Mouse (Mus musculus): ENCODE results near the gene Tes3-ps. TPM values are rescaled to one million over a fixed set of nuclear protein-coding genes. Genes with fewer than 3 reads are reported as not detected.

The Tes3-ps gene
- total and polyA plus RNA-seq, 2 experiments: 0.04 to 0.18 TPM

GRCm38 (mm10) chr13:49544279-49544678, 51.2 kb downstream of the Tes3-ps start, which contains the start of gene Aspn:
TSS of gene Aspn (plus strand) at chr13:49544443.
- Histone ChIP-seq H3K4me3 (ENCODE audit: insufficient read depth, low read depth, low read length) (no peak within 1 kb of the TSS), H3K79me2 (ENCODE audit: control insufficient read depth, insufficient read depth, low read length) (no peaks in the 10 kb centered on the region), H3K27me3 (ENCODE audit: control insufficient read depth, insufficient read depth, low read length) (no peaks in the 10 kb centered on the region), H3K27ac (replicated peaks; ENCODE audit: insufficient read depth, low read depth, low read length) (no peak within 1 kb of the TSS), H3K36me3 (ENCODE audit: control insufficient read depth, insufficient read depth, low read length) (no peaks in the 10 kb centered on the region), H3K4me1 (ENCODE audit: control insufficient read depth, insufficient read depth, low read length) (no peaks in the 10 kb centered on the region), H3K9ac (ENCODE audit: low read depth, low read length) (no peak within 1 kb of the TSS)
- TF ChIP-seq CTCF (IDR thresholded peaks at IDR 0.05; ENCODE audit: low read depth, low read length): no peak
- no peak for TF ChIP-seq POLR2A (IDR thresholded peaks at IDR 0.05; ENCODE audit: extremely low read depth, insufficient read depth, low read length)
- no peak for DNase-seq (ENCODE audit: extremely low read depth, low read depth, low spot score)
- 87% methylated on average over 3 of the region's 3 CpGs for WGBS

DNA sequence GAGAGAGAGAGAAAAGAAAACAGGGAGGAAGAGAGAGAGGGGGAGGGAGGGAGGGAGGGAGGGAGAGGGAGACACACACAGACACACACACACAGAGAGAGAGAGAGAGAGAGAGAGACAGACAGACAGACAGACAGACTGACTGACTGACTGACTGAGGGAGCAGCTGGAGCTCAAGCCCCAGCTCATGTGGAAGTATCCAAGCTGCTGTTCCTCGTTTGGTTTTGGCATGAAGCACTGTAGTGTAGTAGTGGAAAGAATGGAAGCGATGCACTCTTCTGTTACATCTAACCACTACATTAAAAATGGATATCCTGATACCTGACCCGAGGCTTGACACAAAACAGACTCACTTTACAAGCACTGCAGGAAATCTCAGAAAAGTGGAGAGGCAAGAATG, 52.5 kb downstream of the Tes3-ps start:
- WGBS: 79% methylated on average over 3 of the region's 3 CpGs
- Histone ChIP-seq H3K4me1 (ENCODE audit: control insufficient read depth, insufficient read depth, low read length) (no peaks in the 10 kb centered on the region), H3K36me3 (ENCODE audit: control insufficient read depth, insufficient read depth, low read length) (no peaks in the 10 kb centered on the region), H3K27me3 (ENCODE audit: control insufficient read depth, insufficient read depth, low read length) (no peaks in the 10 kb centered on the region), H3K27ac (replicated peaks; ENCODE audit: insufficient read depth, low read depth, low read length) (no peak overlapping the region), H3K9ac (ENCODE audit: low read depth, low read length) (no peak overlapping the region), H3K79me2 (ENCODE audit: control insufficient read depth, insufficient read depth, low read length) (no peaks in the 10 kb centered on the region), H3K4me3 (ENCODE audit: insufficient read depth, low read depth, low read length) (no peak overlapping the region)
- DNase-seq (ENCODE audit: extremely low read depth, low read depth, low spot score): no peak
- TF ChIP-seq POLR2A (IDR thresholded peaks at IDR 0.05; ENCODE audit: extremely low read depth, insufficient read depth, low read length) (no peak), CTCF (IDR thresholded peaks at IDR 0.05; ENCODE audit: low read depth, low read length) (no peak)

Other genes starting within 250 kb of the Tes3-ps start
- 0.18 and 0.27 TPM in 2 replicates for gene Susd3, start 244.6 kb upstream of the Tes3-ps start, total RNA-seq (2014; rRNA removed)
- 0.49 and 1.1 TPM in 2 replicates for gene Susd3, start 244.6 kb upstream of the Tes3-ps start, polyA plus RNA-seq (2012; rRNA removed)
- gene Fgd3, start 173.0 kb upstream of the Tes3-ps start, total RNA-seq (2014; rRNA removed): 0.60 and 0.65 TPM in 2 replicates
- 0.40 and 0.51 TPM in 2 replicates for gene Fgd3, start 173.0 kb upstream of the Tes3-ps start, polyA plus RNA-seq (2012; rRNA removed)
- gene Bicd2, start 151.7 kb upstream of the Tes3-ps start, total RNA-seq (2014; rRNA removed): 7.4 and 7.6 TPM in 2 replicates
- 6.2 and 8.7 TPM in 2 replicates for gene Bicd2, start 151.7 kb upstream of the Tes3-ps start, polyA plus RNA-seq (2012; rRNA removed)
- gene Ippk, start 72.1 kb upstream of the Tes3-ps start, total RNA-seq (2014; rRNA removed): 5.0 and 5.6 TPM in 2 replicates
- 3.2 and 3.9 TPM in 2 replicates for gene Ippk, start 72.1 kb upstream of the Tes3-ps start, polyA plus RNA-seq (2012; rRNA removed)
- 0.55 and 0.81 TPM in 2 replicates for gene Ecm2, start 11.5 kb downstream of the Tes3-ps start, total RNA-seq (2014; rRNA removed)
- 0.07 and 0.15 TPM in 2 replicates for gene Ecm2, start 11.5 kb downstream of the Tes3-ps start, polyA plus RNA-seq (2012; rRNA removed)
- gene Aspn, start 51.1 kb downstream of the Tes3-ps start, total RNA-seq (2014; rRNA removed): 0.13 and 0.65 TPM in 2 replicates
- not detected in 2 replicates for gene Aspn, start 51.1 kb downstream of the Tes3-ps start, polyA plus RNA-seq (2012; rRNA removed)
- 0.54 and 0.55 TPM in 2 replicates for gene Omd, start 89.1 kb downstream of the Tes3-ps start, total RNA-seq (2014; rRNA removed)
- not detected in 2 replicates for gene Omd, start 89.1 kb downstream of the Tes3-ps start, polyA plus RNA-seq (2012; rRNA removed)
- gene Ogn, start 114.7 kb downstream of the Tes3-ps start, total RNA-seq (2014; rRNA removed): 1.9 and 2.4 TPM in 2 replicates
- 0.23 and 0.47 TPM in 2 replicates for gene Ogn, start 114.7 kb downstream of the Tes3-ps start, polyA plus RNA-seq (2012; rRNA removed)
- gene Cenpp, start 159.5 kb downstream of the Tes3-ps start, total RNA-seq (2014; rRNA removed): 0.55 and 1.3 TPM in 2 replicates
- gene Cenpp, start 159.5 kb downstream of the Tes3-ps start, polyA plus RNA-seq (2012; rRNA removed): 0.12 TPM in 1 of 2 replicates, not detected in the other
- gene Nol8, start 159.8 kb downstream of the Tes3-ps start, total RNA-seq (2014; rRNA removed): 5.1 and 6.5 TPM in 2 replicates
- gene Nol8, start 159.8 kb downstream of the Tes3-ps start, polyA plus RNA-seq (2012; rRNA removed): 0.70 and 1.1 TPM in 2 replicates
- gene Iars, start 188.8 kb downstream of the Tes3-ps start, total RNA-seq (2014; rRNA removed): 15.9 and 22.4 TPM in 2 replicates
- gene Iars, start 188.8 kb downstream of the Tes3-ps start, polyA plus RNA-seq (2012; rRNA removed): 12.9 and 13.5 TPM in 2 replicates